Mouse (Mus musculus) T-cell, adult 2 months (primary cell): Measurements from ENCODE around the gene Rpa1.
"Not testable (repeated sequence)": the region's sequence is repeated elsewhere in the genome, so short reads cannot be mapped to it uniquely, and the experiment has no call there.

Source experiments
- DNase-seq: peaks from one replicate; pipeline ENCODE4 v3.0.0; 2022; ENCODE audit warnings: low spot score

Gene Rpa1

GRCm38 (mm10) chr11:75348199-75348889 lies at the start of gene Rpa1, which contains the start of gene Smyd4:
Gene Rpa1, minus strand, starts transcription at chr11:75348324.
Gene Smyd4, plus strand, starts transcription at chr11:75348433.
- DNase-seq = peak; percentile 95

DNA sequence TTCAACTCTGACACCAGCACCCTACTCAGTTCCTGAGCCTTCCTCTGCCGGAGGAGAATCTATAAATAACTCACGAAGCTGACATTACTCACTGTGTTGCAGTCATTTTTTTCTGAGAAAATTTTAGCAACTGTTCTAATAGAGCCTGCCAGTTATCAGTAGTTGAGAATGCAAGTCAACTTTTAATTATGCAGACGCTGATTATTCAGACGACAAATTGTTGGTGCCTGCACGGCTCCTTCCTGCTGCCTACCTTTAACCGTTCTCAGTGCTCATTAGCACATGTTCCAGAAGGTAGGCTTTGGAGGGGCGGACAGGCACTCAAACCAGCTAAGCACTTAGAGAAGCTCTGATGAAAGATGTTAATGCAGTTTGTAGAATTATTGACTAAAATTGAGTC lies 49.3 kb upstream of the Rpa1 start:
- no peak for DNase-seq

DNA sequence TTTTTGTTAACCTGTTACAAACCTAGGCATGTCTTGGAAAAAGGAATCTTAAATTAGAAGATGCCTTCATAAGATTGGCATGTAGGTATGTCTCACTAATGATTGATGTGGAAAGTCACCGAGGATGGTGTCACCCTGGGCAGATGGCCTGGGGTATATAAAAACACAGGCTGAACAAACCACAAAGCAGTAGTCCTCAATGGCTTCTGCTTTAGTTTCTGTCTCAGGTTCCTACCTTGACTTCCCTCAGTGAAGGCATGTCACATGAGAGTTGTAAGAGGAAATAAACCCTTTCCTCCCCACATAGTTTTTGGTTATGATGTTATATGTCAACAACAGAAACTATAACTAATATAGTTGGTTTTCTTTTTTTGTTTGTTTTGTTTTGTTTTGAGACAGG lies 47.5 kb upstream of the Rpa1 start:
- no peak for DNase-seq

DNA sequence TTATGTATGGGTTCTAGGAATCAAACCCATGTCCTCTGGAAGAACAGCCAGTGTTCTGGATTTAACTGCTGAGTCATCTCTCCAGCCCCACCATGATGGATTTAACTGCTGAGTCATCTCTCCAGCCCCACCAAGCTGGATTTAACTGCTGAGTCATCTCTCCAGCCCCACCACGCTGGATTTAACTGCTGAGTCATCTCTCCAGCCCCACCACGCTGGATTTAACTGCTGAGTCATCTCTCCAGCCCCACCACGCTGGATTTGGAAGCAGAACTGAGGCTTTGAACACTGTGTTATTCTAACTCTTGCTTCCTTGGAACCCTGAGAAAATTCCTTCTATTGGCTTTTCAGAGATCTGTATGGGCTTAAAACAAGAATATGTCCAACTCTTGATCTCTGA lies 35.4 kb upstream of the Rpa1 start:
- DNase-seq = not testable (repeated sequence)

DNA sequence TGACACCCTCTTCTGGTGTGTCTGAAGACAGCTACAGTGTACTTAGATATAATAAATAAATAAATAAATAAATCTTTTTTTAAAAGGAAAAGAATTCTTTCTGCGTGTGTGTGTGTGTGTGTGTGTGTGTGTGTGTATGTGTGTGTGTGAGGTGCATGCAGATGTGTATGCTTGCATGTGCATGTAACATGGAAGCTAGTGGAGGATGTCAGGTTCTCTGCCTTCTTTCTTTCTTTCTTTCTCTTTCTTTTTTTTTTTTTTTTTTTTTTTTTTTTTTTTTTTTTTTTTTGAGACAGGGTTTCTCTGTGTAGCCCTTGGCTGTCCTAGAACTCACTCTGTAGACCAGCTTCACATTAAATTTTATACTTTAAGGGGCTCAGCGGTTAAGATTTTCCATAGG lies 30.7 kb upstream of the Rpa1 start:
- DNase-seq = not testable (repeated sequence)

DNA sequence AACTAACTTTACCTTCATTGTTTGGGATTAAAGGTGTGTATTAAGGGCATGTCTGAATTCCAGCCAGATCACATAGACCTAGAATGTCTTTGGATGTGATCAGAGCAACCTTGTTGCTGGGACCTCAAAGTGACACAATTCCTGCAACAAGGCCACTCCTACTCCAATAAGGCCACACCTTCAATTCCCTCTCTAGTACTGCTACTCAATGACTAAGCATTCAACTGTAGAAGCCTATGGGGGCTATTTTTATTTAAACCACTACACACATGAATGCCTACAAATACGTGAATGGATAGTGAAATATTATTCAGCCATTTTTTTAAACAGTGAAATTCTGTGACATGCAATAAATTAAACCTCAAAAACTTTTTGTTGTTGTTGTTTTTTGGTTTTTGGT lies 29.0 kb upstream of the Rpa1 start:
- DNase-seq = no peak

GRCm38 (mm10) chr11:75355475-75355874 lies 7.4 kb upstream of the Rpa1 start:
- no peak for DNase-seq

GRCm38 (mm10) chr11:75351225-75351624 lies 3.1 kb upstream of the Rpa1 start:
- no peak for DNase-seq

DNA sequence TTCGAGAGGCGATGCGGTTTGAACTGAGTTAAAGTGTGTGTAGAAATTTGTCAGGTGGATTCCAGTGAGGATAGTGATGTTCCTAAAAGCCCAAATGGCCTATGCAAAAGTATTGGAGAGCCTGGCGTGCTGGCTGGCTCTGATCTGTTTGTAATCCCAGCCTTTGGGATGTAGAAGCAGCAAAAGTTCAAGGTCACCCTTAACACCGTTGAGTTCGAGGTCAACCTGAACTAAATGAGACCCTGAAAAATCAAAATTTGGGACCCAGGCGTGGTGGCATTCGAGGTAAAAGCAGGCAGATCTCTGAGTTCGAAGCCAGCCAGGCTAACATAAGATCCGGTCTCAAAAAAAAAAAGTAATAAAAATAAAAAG lies 752 bp upstream of the Rpa1 start:
- no peak for DNase-seq

GRCm38 (mm10) chr11:75347596-75347995 lies 528 bp downstream of the Rpa1 start:
- no peak for DNase-seq

- DNase-seq = no peak
Measured at GRCm38 (mm10) chr11:75347188-75347585, 937 bp downstream of the Rpa1 start.

DNA sequence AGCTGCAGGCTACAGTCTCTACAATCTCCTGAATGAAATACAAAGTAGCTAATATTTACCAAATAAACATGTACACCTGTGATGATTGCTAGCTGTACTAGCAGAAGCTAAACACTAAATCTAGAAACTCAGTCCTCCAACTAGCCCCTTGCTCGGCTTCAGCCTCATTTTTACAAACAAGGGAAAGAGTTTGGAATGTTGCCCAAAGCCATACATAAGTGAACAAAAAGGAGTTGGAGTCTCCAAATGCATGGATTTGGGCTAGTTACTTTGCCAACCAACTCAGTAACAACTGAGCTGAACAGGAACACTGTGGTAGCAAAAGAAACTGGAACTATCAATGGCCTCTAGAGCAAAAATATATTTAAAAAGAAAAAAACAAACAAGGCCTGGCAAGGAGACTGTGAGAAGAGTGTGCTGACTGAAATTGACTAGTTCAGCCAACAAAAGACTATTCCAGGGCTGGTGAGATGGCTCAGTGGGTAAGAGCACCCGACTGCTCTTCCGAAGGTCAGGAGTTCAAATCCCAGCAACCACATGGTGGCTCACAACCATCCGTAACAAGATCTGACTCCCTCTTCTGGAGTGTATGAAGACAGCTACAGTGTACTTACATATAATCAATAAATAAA lies 1.5 kb downstream of the Rpa1 start:
- no peak for DNase-seq

DNA sequence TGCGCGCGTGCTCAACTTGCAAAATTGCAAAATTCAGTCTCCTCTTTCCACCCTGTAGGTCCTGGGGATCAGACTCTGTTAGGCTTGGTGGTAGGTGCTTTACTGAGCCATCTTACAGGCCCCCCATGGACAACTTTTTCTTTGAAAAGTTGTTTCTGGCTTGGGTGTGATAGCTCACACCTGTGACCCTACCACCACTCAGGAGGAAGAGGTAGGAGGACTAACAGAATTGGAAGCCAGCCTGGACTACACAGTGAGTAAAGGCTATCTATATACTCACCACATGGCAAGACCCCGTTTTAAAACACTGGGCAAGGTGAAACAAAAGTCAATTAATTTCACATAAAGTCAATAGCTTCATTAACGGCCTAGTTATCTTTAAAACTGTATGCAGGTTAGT lies 3.4 kb downstream of the Rpa1 start:
- DNase-seq = no peak

GRCm38 (mm10) chr11:75344163-75344562 lies 4.0 kb downstream of the Rpa1 start:
- peak; percentile 28 for DNase-seq

GRCm38 (mm10) chr11:75343096-75343495 lies 5.0 kb downstream of the Rpa1 start:
- no peak for DNase-seq

DNA sequence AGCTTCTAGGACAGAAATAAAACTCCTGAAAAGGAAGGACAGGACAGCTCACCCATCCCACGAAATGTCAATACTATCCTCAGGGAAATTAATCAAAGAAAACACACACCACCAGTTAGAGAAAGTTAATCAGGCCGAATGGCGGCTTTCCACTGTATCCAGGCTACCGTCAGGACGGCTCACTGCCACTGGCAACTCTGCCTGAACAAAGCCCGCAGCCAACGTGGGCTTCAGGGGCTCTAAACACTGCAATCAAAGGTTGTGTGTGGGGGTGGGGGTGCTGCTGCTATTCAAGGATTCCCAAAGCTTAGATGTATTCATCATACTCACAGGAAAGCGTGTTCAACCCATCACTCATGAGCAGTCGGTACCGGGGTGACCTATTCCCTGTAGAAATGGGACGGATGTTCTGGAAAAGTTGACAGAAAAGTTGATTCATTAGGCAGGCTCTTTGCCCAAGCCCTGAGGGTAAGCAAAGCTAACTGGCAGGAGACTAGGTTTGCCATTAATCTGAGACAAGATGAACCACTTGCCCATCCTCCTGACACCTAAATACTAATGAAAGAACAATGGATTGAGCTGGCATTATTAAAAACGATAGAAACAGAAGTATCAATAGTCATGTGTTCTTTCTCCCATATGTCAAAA lies 7.3 kb downstream of the Rpa1 start:
- no peak for DNase-seq

DNA sequence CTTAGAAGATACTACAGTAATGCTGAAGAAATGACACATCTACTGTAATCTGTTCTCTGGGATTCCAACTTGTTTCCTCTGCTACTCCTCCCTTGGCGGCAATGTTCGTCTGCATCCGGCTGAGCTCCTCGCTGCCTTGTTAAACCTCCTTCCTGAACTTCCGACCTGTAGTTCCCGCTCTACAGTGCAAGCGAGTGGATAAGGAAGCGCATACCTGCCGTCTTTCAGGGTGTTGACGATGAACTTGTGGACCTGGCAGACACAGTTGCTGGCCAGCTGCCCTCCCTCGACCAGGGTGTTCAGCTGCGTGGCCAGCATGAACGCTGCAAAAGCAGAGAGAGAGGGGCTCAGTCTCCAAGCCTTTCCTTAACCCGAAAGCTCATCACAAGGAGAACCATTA lies 8.0 kb downstream of the Rpa1 start:
- no peak for DNase-seq

DNA sequence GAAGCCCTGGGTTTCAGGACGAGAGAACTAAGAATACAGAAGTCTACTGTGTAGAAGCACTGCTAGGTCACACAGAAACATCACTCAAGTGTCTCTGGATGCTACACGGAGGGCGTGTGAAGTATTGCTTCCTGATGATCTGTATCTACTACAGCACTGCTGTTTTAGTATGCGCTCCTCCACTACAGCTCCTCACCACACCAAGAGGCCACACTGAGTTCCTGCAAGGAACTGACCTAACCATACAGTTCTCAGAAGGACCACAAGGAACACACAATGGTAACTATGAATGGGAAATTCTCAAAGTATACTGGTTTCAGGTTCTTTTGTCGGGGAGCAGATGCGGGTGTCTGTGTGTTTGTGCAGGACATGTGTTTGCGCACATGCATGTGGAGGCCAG lies 10.9 kb downstream of the Rpa1 start:
- DNase-seq = peak; percentile 38

GRCm38 (mm10) chr11:75336676-75337075 lies 11.4 kb downstream of the Rpa1 start:
- DNase-seq = peak; percentile 85

- DNase-seq = no peak
Measured at GRCm38 (mm10) chr11:75325969-75326311, 22.2 kb downstream of the Rpa1 start.

GRCm38 (mm10) chr11:75325116-75325968 lies 22.8 kb downstream of the Rpa1 start:
- DNase-seq = no peak

DNA sequence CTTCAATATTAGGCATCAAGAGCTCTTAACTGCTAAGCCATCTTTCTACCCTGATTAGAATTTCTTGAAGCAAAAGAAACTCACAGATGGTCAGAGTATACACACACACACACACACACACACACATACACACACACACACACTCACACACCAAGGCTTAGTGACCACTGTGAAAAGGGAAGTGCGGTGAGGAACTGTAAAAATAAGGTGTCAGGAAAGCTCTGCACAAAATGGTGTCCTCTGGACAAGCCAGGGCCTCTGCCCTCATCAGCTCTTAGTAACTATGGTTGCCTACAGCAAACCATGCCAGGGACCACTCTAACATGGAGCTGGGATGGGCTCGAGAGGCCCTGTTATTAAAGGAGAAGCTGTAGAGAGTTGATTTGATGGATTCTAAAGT lies 23.7 kb downstream of the Rpa1 start:
- no peak for DNase-seq

GRCm38 (mm10) chr11:75323326-75323737 lies 24.8 kb downstream of the Rpa1 start:
- DNase-seq = peak; percentile 47
